In genomic region chr9:109030312-109030711, GRCm38 (mm10) we compare ENCODE assay signal across 33 mouse cellular contexts. TPM values are rescaled to one million over a fixed set of nuclear protein-coding genes. Genes with fewer than 3 reads are reported as not detected.
"Had no signal": no experiment of that assay in that cellular context is flagged by ENCODE, and none has a peak within 500 bp of the region (broad histone marks: within the 10 kb centered on the region; RNA-seq: fewer than 3 reads in every experiment).

No protein-coding gene starts in this region.

- H3K4me2 ChIP-seq: heart, embryonic 12.5 days; hindbrain, embryonic 12.5 days; hindbrain, embryonic 14.5 days; intestine, embryonic 15.5 days; limb, embryonic 12.5 days; liver, embryonic 11.5 days; liver, embryonic 13.5 days; liver, embryonic 15.5 days had no signal

- DNase-seq: gastrocnemius, postnatal 10 days; gastrocnemius, postnatal 25 days; heart, postnatal 10 days; heart, postnatal 4 days; kidney, adult 18-20 months; kidney, adult 8-10 months; kidney, postnatal 4 days; layer of hippocampus, postnatal 36 days; left cerebral cortex, postnatal 4 days; liver; liver, embryonic 13.5 days had no signal

- H3K9me3 ChIP-seq: heart, embryonic 10.5 days; heart, embryonic 12.5 days; hindbrain, embryonic 10.5 days; hindbrain, embryonic 12.5 days; intestine, embryonic 15.5 days; limb, embryonic 12.5 days; liver, embryonic 13.5 days; liver, embryonic 15.5 days had no signal

- H3K27ac ChIP-seq: heart, embryonic 10.5 days; hindbrain, embryonic 10.5 days; hindbrain, embryonic 12.5 days; hindbrain, embryonic 14.5 days; intestine, embryonic 15.5 days; kidney, postnatal 0 days; layer of hippocampus, adult 2 months; limb, embryonic 12.5 days; liver, embryonic 13.5 days; liver, embryonic 15.5 days had no signal

- H3K36me3 ChIP-seq: heart, embryonic 10.5 days; hindbrain, embryonic 10.5 days; intestine, embryonic 15.5 days; liver, embryonic 13.5 days; liver, embryonic 15.5 days had no signal

- H3K4me1 ChIP-seq: heart, embryonic 12.5 days; hindbrain, embryonic 10.5 days; hindbrain, embryonic 12.5 days; intestine, embryonic 15.5 days; limb, embryonic 12.5 days had no signal

- H3K4me3 ChIP-seq: heart, embryonic 10.5 days; heart, embryonic 12.5 days; hindbrain, embryonic 10.5 days; hindbrain, embryonic 12.5 days; intestine, embryonic 15.5 days; layer of hippocampus, adult 2 months; limb, embryonic 12.5 days; liver, embryonic 13.5 days; liver, embryonic 15.5 days had no signal

- ATAC-seq: hindbrain, embryonic 16.5 days; inflammation-experienced regulatory T-cells, adult 6 months; intestine, embryonic 15.5 days; intestine, postnatal 0 days had no signal

- H3K9ac ChIP-seq: heart, embryonic 12.5 days; hindbrain, embryonic 12.5 days; hindbrain, embryonic 14.5 days; intestine, embryonic 15.5 days; limb, embryonic 12.5 days; liver, embryonic 13.5 days; liver, embryonic 15.5 days had no signal

- H3K27me3 ChIP-seq: heart, embryonic 12.5 days; hindbrain, embryonic 12.5 days; intestine, embryonic 15.5 days; limb, embryonic 12.5 days; liver, embryonic 13.5 days; liver, embryonic 15.5 days had no signal

RNA-seq across cellular contexts. Expression of gene Ucn2, which starts 44.5 kb away (rescaled TPM):
- total RNA-seq: granulocyte monocyte progenitor cell, adult 5-6 weeks; heart, adult 8-10 months; heart, postnatal 10 days; heart, postnatal 25 days; heart, postnatal 4 days; layer of hippocampus, adult 2 months; layer of hippocampus, postnatal 14 days; left cerebral cortex, adult 18-20 months; left cerebral cortex, postnatal 25 days had no signal
- polyA plus RNA-seq: heart, embryonic 10.5 days; heart, embryonic 12.5 days; heart, embryonic 14.5 days; heart, embryonic 16.5 days; hindbrain, embryonic 10.5 days; hindbrain, embryonic 12.5 days; hindbrain, embryonic 16.5 days; inflammation-experienced regulatory T-cells, adult 6 months; intestine, embryonic 15.5 days; intestine, postnatal 0 days; kidney, postnatal 0 days; limb, embryonic 12.5 days; liver, embryonic 11.5 days; liver, embryonic 13.5 days had no signal
